Mouse (Mus musculus) spleen, postnatal 14 days (tissue): ENCODE data around the gene Aqp3.

Experiments used
- DNase-seq, 2 experiments: peaks; one replicate each; pipeline ENCODE4 v3.0.0; 2021 to 2022; ENCODE audit warnings: low spot score in 2 of 2

The Aqp3 gene

DNA sequence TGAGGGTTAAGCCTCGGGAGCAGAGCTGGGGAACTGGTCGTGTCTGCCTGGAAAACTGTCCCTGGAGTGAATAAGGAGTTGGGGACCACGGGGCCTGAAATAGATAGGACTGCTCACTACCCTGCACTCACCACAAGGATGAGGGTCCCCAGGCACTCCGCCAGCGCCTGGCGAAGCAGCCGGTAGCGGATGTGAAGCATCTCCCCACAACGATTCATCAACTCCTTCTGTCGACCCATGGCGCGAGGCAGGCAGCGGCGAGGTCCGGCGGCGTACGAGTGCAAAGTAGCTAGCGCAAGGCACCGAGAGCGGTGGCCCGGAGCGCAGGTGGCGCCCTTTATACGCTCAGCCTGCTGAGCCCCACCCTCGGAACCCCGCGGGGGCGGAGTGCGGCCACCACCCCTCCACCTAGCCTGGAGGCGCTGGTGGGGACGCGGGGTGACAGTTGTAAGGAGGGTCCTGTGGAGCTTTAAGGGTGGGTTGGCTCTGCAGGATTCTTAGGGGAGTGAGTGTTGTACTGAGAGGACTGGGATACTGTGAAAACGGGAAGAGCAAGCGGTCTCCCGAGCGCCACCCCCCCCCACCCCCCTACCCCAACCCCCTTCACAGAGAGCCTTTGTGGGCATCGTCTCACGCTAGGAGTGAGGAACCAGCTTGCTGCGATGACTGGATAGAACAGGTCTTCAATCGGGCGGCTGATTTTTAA is at the start of gene Aqp3:
Gene Aqp3, minus strand, starts transcription at position 313 of the 706 bp plus-strand sequence.
- peak; percentile 38 to 42 for DNase-seq

- DNase-seq, result no peak
These were observed 44.6 kb upstream of the Aqp3 start for GRCm38 (mm10) chr4:41142601-41143000.

DNA sequence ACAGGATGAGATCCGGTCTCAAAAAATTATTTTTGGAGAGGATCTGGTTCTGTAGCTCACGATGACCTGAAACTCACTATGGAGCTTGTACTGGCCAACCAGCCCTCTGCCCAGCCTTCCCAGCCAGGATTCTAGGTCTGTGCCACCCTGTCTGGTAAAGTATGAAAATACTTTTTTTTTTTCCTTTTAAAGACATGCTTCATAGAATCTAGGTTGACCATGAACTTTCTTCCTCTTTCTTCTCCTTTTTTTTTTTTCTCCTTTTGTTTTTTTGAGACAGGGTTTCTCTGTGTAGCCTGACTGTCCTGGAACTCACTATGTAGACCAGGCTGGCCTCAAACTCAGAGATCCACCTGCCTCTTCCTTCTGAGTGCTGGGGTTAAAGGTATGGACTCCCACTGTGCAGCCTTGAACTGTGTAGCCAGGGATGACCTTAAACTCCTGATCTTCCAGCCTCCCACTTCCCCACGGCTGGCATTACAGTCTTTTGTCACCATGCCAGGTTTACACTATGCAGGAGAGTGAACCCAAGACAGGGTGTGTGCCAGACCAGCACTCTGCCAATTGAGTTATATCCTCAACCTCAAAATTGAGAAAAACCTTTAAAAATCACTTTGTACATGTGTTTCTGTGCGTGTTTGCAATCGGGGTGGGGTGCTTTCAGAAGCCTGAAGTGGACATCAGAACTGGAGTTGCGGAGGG is 42.3 kb upstream of the Aqp3 start:
- DNase-seq, result no peak

GRCm38 (mm10) chr4:41136811-41137210 is 38.8 kb upstream of the Aqp3 start:
- DNase-seq, result no peak

DNA sequence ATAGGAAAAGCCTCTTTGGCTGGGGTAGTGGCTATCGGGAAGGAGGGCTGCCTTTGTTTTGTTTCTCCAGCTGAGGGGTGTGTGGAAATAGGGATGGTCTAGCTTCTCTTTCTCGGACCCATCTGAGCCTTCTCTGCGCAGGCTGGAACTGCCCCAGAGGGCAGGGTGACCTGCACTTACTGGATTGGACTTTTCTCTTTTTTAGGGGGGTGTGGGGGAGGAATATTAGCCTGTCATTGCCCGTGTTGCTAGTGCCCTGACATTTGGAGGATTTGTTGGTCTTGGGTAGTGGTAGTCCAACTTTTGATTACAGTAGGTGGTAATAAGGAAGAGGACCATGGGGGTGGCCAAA is 38.4 kb upstream of the Aqp3 start:
- peak in 1 of 2 experiments; percentile 23 for DNase-seq

GRCm38 (mm10) chr4:41135711-41136453 is 37.9 kb upstream of the Aqp3 start, which contains the start of gene Ube2r2:
Ube2r2 (plus strand) TSS chr4:41135743.
- peak; percentile 37 to 44 for DNase-seq

DNA sequence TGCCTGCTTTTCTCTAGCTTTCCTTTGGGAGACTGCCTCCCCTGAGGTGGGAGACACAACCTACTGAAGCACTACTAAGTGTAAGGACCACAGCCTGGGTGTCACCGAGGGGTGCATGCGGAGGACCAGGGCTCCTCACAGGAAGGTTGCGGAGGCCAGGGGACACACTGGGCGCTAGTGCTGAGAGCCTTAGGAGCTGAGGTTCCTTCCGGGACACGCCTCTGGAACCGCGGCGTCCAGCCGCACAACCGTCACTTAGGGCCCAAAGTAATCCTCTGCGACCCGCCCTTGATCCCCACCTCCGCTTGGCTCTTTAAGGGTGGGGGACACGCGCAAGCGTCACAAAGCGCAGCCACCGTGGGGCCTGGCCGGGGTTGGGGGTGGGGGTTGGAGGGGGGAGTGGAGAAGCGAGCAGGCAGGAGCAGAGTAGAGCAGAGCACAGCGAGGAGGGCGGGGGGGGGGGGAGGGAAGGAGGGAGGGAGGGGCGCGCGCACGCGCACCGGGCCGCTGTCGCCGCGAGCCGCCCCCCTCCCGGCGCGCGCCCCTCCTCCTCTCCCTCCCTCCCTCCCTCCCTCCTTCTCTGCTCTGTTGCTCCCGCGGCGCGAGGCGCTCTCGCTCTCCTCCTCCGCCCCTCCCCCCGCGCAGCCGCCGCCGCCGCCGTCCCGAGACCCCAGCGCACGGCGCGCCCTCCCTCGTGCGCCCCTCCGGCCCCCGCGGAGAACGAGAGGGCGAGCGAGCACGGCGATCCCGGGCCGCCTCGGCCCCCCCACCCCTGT is 37.1 kb upstream of the Aqp3 start:
- peak; percentile 61 to 67 for DNase-seq

DNA sequence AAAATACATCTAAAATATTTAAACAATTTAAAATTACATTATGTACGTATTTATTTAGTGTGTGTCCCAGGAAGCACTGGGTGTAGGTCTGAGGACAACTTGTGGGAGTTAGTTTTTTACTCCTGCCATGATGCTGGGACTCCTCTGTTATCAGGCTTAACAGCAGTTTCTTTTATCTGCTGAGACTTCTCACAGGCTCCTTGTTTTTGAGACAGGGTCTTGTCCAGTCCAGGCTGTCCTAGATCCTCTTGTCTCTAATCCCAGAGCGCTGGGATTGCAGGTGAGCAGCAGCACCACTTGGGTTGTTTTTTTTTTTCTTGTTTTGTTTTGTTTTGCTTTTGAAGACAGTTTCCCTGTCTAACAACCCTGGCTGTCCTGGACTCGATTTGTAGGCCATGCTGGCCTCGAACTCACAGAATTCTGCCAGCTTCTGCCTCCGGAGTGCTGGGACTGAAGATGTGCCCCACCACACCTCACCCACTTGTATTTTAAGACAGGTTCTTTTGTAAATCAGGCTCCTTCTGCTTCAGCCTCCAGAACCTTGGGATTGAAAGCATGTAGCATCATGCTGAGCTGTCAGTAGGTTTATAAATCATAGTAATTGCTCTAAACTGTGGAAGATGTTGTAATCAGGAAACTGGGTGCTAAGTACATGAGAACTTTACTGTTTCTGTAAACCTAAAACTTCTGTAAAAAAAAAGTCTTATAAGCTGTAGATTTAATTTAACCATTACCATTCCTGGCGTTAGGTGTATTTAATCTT is 35.7 kb upstream of the Aqp3 start:
- no peak for DNase-seq

DNA sequence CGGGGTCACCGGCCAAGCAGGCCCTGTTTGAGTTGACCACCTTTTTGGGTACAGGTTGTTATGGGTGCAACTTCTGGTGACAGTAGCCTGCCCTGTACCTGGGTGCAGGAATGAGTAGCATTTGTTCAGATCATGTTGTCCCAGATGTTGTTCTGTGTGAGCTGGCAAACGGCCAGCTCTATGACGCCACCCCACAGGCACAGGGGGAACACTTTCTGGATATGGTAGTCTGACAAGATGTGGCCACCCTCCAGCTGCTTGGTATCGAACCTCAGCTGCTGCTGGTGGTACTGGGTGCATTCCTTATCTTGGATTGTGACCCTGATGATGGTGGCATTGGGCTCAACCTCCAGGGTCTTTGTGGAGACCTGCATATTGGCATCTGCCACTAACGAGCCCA is 34.5 kb upstream of the Aqp3 start:
- DNase-seq, result peak; percentile 37 to 44

- no peak for DNase-seq
These were observed 31.9 kb upstream of the Aqp3 start for GRCm38 (mm10) chr4:41129836-41130235.

DNA sequence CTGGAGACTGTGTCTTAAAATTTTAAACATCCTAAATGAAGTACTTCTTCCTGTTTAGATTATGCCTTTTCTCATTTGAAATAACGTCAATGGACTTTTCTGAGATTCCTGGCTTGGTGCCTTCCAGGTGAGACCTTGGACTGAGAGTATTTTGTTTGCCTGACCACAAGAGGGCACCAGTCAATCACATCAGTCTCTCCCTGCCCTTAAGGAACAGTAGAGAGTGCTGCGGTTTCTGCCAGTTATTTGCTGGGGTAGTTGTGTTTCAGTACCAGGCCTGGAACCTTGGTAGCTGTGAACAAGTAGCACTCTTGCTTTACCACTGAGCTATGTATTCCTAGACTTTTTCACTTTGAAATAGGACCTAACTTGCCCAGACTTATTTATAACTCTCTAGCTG is 31.4 kb upstream of the Aqp3 start:
- peak; percentile 40 to 69 for DNase-seq

DNA sequence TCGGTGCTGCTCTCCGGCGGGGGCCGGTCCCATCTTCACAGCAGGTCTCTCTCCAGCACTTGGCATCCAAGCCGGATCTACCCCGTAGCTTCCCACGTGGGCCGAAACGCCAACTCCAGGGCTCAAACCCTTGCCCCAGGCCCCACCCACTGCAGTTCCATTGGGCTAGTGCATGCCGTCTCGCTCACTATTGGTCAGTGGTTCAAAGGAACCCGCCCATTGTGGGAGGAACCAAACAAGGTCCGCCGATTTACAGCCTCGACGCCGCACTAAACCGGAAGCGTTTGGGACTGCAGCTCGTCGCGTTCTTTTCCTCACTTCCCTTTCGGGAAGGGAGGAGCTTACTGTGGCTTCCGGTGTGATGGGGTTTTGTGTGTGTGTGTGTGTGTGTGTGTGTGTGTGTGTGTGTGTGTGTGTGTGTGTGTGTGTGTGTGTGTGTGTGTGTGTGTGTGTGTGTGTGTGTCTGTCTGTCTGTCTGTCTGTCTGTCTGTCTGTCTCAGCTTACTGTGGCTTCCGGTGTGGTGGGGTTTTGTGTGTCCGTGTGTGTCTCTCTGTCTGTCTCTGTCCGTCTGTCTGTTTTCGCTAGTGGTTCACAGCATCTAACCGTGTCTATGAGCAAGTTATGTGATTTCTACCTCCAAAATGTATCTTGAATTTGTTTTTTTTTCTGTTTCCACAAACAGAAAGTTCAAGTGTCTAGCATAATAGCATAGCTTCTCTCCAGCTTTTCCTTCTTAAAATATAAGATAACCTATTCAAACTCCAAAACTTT is 26.4 kb upstream of the Aqp3 start, which contains the start of gene Nol6:
Gene Nol6, minus strand, starts transcription at position 276 of the 772 bp plus-strand sequence.
- DNase-seq, result peak; percentile 91 to 93

- peak; percentile 55 to 69 for DNase-seq
These were observed 20.8 kb upstream of the Aqp3 start for GRCm38 (mm10) chr4:41118706-41119292.

DNA sequence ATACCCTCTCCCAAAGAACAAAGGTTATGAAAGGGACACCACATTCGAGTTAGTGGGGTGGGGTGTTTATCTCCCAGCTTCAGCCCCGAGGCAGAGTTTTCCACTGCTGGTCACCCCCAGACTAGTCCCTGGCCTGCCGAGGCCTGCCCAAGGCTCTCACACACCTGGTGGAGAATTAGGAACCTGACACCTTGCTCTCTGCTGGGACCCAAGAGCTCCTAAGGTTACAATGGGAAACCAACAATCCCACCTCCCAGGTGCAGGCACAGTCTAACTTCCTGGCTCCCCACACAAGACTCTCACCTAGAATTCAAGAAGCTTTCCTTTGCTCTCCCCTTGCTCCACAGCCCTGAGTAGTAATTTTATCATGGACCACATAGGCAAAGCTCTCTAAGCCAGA is 18.8 kb upstream of the Aqp3 start:
- DNase-seq, result no peak

DNA sequence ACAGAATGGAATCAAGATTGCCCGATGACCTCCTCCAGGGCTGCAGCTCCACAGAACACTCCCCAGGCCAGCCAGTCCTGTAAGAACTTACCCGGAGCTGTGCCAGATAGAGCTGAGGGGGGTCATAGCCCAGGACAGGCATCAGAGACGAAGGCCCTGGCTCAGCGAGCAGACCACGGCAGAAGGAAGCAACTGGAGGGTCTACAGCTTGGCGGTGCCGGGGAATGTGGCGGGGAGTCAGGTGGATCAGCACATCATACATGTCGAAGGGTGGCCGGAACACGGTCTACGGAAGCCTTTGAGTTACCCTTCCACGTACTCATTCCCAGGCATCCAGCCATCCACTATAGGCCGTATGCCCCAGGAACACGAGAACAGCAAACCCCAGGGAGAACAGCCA is 17.8 kb upstream of the Aqp3 start:
- no peak for DNase-seq

- no peak for DNase-seq
These were observed 17.1 kb upstream of the Aqp3 start for GRCm38 (mm10) chr4:41115074-41115473.

DNA sequence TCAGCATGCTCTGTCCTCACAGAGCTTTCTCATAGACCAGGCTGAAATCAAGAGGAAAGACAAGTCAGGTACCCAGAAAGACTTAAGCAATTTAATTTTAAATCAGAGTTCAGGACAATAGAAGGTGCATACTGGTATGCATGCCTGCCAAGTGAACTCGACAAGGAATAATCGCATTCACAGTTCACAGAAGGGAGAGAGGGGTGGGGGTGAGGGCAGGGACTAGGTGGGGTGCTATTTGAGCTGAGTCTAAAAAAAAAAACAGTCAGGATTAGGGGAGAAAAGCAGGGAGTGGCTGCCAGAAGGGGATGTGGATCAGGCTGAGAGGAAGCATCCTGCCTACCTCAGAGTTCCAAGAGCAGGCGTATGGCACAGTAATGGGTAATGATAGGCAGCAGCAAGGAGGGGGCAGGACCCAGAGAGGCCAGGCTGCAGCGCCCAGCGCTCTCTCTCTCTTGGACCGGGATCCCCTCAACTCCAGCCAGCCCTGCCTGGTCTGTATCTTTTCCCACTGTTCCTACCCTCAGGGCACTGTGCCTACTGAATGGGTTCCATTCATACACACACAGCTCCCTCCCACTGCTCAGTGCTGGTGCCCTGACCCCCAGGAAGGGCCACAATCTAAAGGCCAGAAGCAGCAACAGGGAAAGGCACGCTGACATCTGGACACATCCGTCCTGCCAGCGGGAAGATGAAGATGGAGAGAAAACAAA is 16.5 kb upstream of the Aqp3 start:
- DNase-seq, result no peak

GRCm38 (mm10) chr4:41108717-41109425 is 10.9 kb upstream of the Aqp3 start:
- DNase-seq, result no peak

DNA sequence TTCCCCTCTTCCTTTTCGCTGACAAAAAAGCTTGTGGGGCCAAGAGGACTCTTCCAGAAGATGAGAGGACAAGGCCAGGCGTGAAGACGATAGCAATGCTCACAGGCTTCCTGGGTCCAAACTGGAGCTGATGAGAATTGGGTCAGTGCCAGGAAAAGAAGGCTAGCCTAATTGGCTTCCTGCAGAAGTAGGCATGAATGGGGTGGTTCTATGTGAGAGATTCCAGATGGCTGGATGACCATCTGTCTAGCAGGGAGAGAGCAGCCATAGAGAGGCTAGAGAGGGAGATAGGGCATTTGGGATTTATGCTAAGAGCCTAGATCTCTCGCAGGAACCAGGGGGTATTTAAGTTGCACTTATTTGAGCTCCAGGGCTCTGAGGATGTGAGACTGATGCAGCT is 9.5 kb upstream of the Aqp3 start:
- DNase-seq, result no peak
